Mouse (Mus musculus): ENCODE results near the gene Gli1. TPM values are rescaled to one million over a fixed set of nuclear protein-coding genes. Genes with fewer than 3 reads are reported as not detected.

Gli1 gene
- 7.5 and 9.5 TPM in 2 replicates for polyA plus RNA-seq (2015; fragmentation: Nextera tagmentation; extraction: Ambion mirVana)

DNA sequence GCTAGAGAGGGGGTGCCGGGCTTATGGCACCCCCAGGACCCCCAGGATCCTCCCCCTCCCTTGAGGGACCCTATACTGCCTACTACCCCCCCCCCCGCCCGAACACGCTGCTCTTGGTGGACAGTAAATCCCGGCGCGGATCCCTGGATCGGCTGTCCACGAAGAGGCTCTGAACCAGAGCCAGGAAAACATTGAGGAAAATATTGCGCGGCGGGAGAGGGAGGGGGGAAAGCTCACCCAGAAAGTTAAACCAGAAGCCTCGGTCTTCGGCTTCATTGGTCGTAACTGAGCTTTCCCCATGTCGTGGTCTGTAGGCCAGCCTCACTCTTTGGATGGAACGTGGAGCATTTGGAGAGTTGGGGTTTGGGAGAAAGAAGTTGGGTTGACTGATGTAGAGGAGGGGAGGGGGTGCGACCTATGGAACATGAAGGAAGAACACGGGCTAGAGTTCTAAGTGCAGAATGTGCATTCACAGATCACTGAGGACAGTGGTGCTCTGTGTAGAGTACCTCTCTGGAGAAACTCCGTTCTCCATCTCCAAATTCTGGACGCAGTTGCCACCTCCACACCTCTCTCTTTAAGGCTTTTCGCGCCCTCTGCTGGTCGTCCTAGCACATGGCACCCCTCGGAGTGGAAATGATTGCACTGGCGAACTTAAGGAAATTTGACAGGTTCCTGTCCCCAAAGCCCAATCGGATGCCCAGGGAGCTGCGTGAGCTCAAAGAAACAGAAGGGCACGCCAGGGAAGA lies at the start of gene Gli1:
Gene Gli1 (minus strand): TSS at position 84 of the 749 bp plus-strand sequence.
- H3K27ac ChIP-seq (ENCODE audit: low read length), result peak within 1 kb of the TSS; percentile 77
- peak within 1 kb of the TSS; percentile 99 for H3K4me2 ChIP-seq (replicated peaks; ENCODE audit: low read depth, low read length)
- ATAC-seq (ENCODE audit: low FRiP score, low TSS enrichment), result peak; percentile 54; the same call in 1 of the 2 replicates
- under 1% methylated on average over 29 of the region's 29 CpGs for WGBS
- peaks cover 26% of the 10 kb centered on the region for H3K4me1 ChIP-seq (ENCODE audit: insufficient read depth, low read length)
- peak within 1 kb of the TSS; percentile 62 for H3K4me3 ChIP-seq (ENCODE audit: low read length)
- no peaks in the 10 kb centered on the region; the same call in 1 of the 2 replicates for H3K27me3 ChIP-seq (ENCODE audit: insufficient read depth, low read length)
- no peaks in the 10 kb centered on the region for H3K9me3 ChIP-seq (ENCODE audit: low read length)
- no peaks in the 10 kb centered on the region for H3K36me3 ChIP-seq (ENCODE audit: insufficient read depth, low read length)
- H3K9ac ChIP-seq (replicated peaks; ENCODE audit: low read length), result peak within 1 kb of the TSS; percentile 71

DNA sequence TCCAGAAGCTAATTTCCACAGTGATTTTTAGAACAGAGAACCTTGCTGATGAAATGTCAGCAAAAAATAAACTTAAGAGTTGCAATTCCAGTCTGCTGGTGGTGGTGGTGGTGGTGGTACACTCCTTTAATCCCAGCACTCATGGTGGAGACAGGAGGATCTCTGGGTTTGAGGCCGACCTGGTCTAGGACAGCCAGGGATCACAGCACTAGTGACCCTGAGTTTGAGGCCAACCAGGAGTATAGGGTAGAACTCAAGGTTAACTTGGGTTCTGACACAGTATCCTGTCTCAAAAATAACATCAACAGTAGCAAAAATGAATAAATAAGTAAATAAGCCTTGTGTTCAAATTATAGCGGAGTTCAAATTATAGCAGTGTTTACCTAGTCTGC lies 40.0 kb upstream of the Gli1 start:
- no peak for ATAC-seq (ENCODE audit: low FRiP score, low TSS enrichment)
- peak overlapping the region; percentile 96 for H3K9ac ChIP-seq (replicated peaks; ENCODE audit: low read length)
- WGBS, result 49% methylated on average over 2 of the region's 2 CpGs
- H3K4me1 ChIP-seq (ENCODE audit: insufficient read depth, low read length), result peaks cover 17% of the 10 kb centered on the region
- no peaks in the 10 kb centered on the region for H3K27me3 ChIP-seq (ENCODE audit: insufficient read depth, low read length)
- H3K27ac ChIP-seq (ENCODE audit: low read length), result peak overlapping the region; percentile 98
- peak overlapping the region; percentile 71 for H3K4me3 ChIP-seq (ENCODE audit: low read length)
- H3K9me3 ChIP-seq (ENCODE audit: low read length), result no peaks in the 10 kb centered on the region
- H3K36me3 ChIP-seq (ENCODE audit: insufficient read depth, low read length), result 0 out of 2 replicates have a peak, but pooled peaks cover 3% of the 10 kb centered on the region
- peak overlapping the region; percentile 59 for H3K4me2 ChIP-seq (replicated peaks; ENCODE audit: low read depth, low read length)

GRCm38 (mm10) chr10:127380767-127381742 lies 39.3 kb upstream of the Gli1 start:
- no peaks in the 10 kb centered on the region for H3K27me3 ChIP-seq (ENCODE audit: insufficient read depth, low read length)
- no peaks in the 10 kb centered on the region for H3K9me3 ChIP-seq (ENCODE audit: low read length)
- peaks cover 17% of the 10 kb centered on the region for H3K4me1 ChIP-seq (ENCODE audit: insufficient read depth, low read length)
- peak overlapping the region; percentile 59 for H3K4me2 ChIP-seq (replicated peaks; ENCODE audit: low read depth, low read length)
- under 1% methylated on average over 32 of the region's 79 CpGs for WGBS
- peak overlapping the region; percentile 98 for H3K27ac ChIP-seq (ENCODE audit: low read length)
- H3K36me3 ChIP-seq (ENCODE audit: insufficient read depth, low read length), result 0 out of 2 replicates have a peak, but pooled peaks cover 3% of the 10 kb centered on the region
- ATAC-seq (ENCODE audit: low FRiP score, low TSS enrichment), result peak; percentile 88
- peak overlapping the region; percentile 71 for H3K4me3 ChIP-seq (ENCODE audit: low read length)
- peak overlapping the region; percentile 96 for H3K9ac ChIP-seq (replicated peaks; ENCODE audit: low read length)

- WGBS, result 0% methylated on average over 33 of the region's 53 CpGs
- Histone ChIP-seq H3K4me1 (ENCODE audit: insufficient read depth, low read length) (peaks cover 13% of the 10 kb centered on the region), H3K27ac (ENCODE audit: low read length) (peak within 1 kb of the TSS; percentile 98), H3K4me3 (ENCODE audit: low read length) (peak within 1 kb of the TSS; percentile 71), H3K4me2 (replicated peaks; ENCODE audit: low read depth, low read length) (peak within 1 kb of the TSS; percentile 59), H3K9ac (replicated peaks; ENCODE audit: low read length) (peak within 1 kb of the TSS; percentile 96), H3K27me3 (ENCODE audit: insufficient read depth, low read length) (no peaks in the 10 kb centered on the region), H3K9me3 (ENCODE audit: low read length) (no peaks in the 10 kb centered on the region), H3K36me3 (ENCODE audit: insufficient read depth, low read length) (0 out of 2 replicates have a peak, but pooled peaks cover 3% of the 10 kb centered on the region)
- peak; percentile 98 for ATAC-seq (ENCODE audit: low FRiP score, low TSS enrichment)
Measured at GRCm38 (mm10) chr10:127380251-127380691, 38.5 kb upstream of the Gli1 start, which contains the start of gene R3hdm2. Gene R3hdm2, plus strand, starts transcription at chr10:127380327.

- H3K27me3 ChIP-seq (ENCODE audit: insufficient read depth, low read length), result no peaks in the 10 kb centered on the region
- peak overlapping the region; percentile 71 for H3K4me3 ChIP-seq (ENCODE audit: low read length)
- 89% methylated on average over 8 of the region's 8 CpGs for WGBS
- no peak for ATAC-seq (ENCODE audit: low FRiP score, low TSS enrichment)
- H3K27ac ChIP-seq (ENCODE audit: low read length), result peak overlapping the region; percentile 98
- no peaks in the 10 kb centered on the region for H3K9me3 ChIP-seq (ENCODE audit: low read length)
- H3K36me3 ChIP-seq (ENCODE audit: insufficient read depth, low read length), result 0 out of 2 replicates have a peak, but pooled peaks cover 3% of the 10 kb centered on the region
- H3K4me1 ChIP-seq (ENCODE audit: insufficient read depth, low read length), result peaks cover 13% of the 10 kb centered on the region
- peak overlapping the region; percentile 59 for H3K4me2 ChIP-seq (replicated peaks; ENCODE audit: low read depth, low read length)
- peak overlapping the region; percentile 96 for H3K9ac ChIP-seq (replicated peaks; ENCODE audit: low read length)
Measured at GRCm38 (mm10) chr10:127379654-127380053, 37.9 kb upstream of the Gli1 start.

- Histone ChIP-seq H3K4me2 (replicated peaks; ENCODE audit: low read depth, low read length) (no peak overlapping the region), H3K36me3 (ENCODE audit: insufficient read depth, low read length) (no peaks in the 10 kb centered on the region), H3K4me3 (ENCODE audit: low read length) (no peak overlapping the region), H3K4me1 (ENCODE audit: insufficient read depth, low read length) (peaks cover 12% of the 10 kb centered on the region), H3K27ac (ENCODE audit: low read length) (no peak overlapping the region), H3K27me3 (ENCODE audit: insufficient read depth, low read length) (no peaks in the 10 kb centered on the region), H3K9me3 (ENCODE audit: low read length) (no peaks in the 10 kb centered on the region), H3K9ac (replicated peaks; ENCODE audit: low read length) (no peak overlapping the region)
- 63% methylated on average over 3 of the region's 3 CpGs for WGBS
- no peak for ATAC-seq (ENCODE audit: low FRiP score, low TSS enrichment)
Measured at GRCm38 (mm10) chr10:127377700-127378099, 35.9 kb upstream of the Gli1 start.

DNA sequence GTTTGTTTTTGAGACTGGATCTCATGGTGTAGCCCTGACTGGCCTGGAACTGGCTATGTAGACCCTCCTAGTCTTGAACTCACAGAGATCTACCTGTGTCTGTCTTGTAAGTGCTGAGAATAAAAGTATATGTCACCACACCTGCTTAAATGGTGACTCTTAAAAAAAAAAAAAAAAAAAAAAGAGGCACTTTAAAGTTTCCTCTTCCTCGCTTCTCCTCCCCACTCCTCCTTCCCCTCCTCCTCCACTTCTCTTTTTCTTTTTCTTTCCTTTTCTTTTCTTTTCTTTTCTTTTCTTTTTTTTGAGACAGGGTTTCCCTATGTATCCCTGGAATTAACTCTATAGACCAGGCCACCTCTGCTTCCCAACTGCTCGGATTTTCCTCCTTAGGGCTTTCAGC lies 29.2 kb upstream of the Gli1 start:
- H3K4me3 ChIP-seq (ENCODE audit: low read length), result no peak overlapping the region
- WGBS, result 69% methylated on average over 2 of the region's 2 CpGs
- ATAC-seq (ENCODE audit: low FRiP score, low TSS enrichment), result no peak

DNA sequence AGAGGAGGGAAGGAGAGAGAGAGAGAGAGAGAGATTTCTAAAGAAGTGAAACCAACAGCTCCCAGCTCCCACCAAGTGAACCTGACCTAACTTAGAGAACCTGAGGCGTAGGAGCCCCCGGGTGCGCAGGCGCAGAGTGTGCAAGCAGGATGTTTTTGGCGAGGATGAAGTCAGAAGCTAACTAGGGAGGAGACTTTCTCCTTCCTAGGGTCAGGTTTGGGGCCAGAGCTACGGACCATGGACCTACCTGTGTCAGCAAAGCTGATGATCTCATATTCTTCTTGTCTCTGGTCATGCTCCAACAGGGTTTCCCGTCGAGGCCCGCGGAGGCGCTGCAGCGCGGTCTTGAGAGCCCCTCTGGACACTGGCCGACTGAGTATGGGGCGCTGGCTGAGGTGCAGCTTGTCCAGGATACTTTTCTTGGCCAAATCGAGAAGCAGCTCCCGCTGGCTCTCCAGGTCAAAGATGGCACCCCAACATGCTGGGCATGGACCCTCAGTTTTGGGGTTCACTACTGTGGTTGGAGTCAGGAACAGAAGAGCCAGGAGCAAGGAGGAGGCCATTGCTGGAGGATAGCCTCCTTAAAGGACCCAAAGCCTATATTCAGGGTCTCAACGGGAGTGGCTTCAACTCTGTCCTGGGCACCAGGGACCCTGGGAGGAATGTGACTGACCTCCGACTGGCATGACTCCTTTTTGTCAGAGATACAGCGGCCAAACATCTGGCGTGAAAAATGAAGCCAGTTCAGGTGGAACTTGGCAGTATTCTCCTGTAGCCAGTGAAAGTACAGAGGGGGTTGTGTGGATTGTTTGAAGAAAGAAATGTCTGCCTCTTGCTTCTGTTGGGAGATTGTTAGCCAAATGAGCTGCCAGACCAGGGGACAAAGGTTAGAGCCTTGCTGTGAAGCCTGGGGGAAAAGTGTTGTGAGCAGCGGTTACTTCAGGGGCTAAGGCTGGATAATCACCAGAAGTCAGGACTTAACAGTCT lies 28.4 kb upstream of the Gli1 start, which contains the start of gene Inhbc:
Gene Inhbc (minus strand): TSS at position 598 of the 987 bp plus-strand sequence.
- Histone ChIP-seq H3K27ac (ENCODE audit: low read length) (no peak within 1 kb of the TSS), H3K4me2 (replicated peaks; ENCODE audit: low read depth, low read length) (no peak within 1 kb of the TSS), H3K4me3 (ENCODE audit: low read length) (no peak within 1 kb of the TSS), H3K4me1 (ENCODE audit: insufficient read depth, low read length) (peaks cover 5% of the 10 kb centered on the region; the same call in 1 of the 2 replicates), H3K36me3 (ENCODE audit: insufficient read depth, low read length) (no peaks in the 10 kb centered on the region), H3K9ac (replicated peaks; ENCODE audit: low read length) (no peak within 1 kb of the TSS), H3K27me3 (ENCODE audit: insufficient read depth, low read length) (no peaks in the 10 kb centered on the region), H3K9me3 (ENCODE audit: low read length) (no peaks in the 10 kb centered on the region)
- ATAC-seq (ENCODE audit: low FRiP score, low TSS enrichment), result no peak
- WGBS, result 76% methylated on average over 22 of the region's 22 CpGs

More for the DNA sequence above, 29.2 kb upstream of the Gli1 start:
- Histone ChIP-seq H3K4me2 (replicated peaks; ENCODE audit: low read depth, low read length) (no peak overlapping the region), H3K9me3 (ENCODE audit: low read length) (no peaks in the 10 kb centered on the region), H3K27me3 (ENCODE audit: insufficient read depth, low read length) (no peaks in the 10 kb centered on the region), H3K36me3 (ENCODE audit: insufficient read depth, low read length) (no peaks in the 10 kb centered on the region), H3K27ac (ENCODE audit: low read length) (no peak overlapping the region), H3K4me1 (ENCODE audit: insufficient read depth, low read length) (peaks cover 5% of the 10 kb centered on the region; the same call in 1 of the 2 replicates), H3K9ac (replicated peaks; ENCODE audit: low read length) (no peak overlapping the region)

Data from kidney, embryonic 16.5 days (tissue).